Mouse (Mus musculus) CD8-positive naive resting alpha-beta T cell, adult 2 months (primary cell): Measurements from ENCODE around the gene Tpcn1.
A peak's percentile ranks its signal among the peaks of the same experiment; 100 is the strongest.

Experiments
- DNase-seq, 2 experiments: peaks; one replicate each; pipeline ENCODE4 v3.0.0; 2022; ENCODE audit warnings: low read depth in 2 of 2, low spot score in 2 of 2

Tpcn1 gene

GRCm38 (mm10) chr5:120560616-120561311 lies 27.7 kb downstream of the Tpcn1 start:
- no peak for DNase-seq

DNA sequence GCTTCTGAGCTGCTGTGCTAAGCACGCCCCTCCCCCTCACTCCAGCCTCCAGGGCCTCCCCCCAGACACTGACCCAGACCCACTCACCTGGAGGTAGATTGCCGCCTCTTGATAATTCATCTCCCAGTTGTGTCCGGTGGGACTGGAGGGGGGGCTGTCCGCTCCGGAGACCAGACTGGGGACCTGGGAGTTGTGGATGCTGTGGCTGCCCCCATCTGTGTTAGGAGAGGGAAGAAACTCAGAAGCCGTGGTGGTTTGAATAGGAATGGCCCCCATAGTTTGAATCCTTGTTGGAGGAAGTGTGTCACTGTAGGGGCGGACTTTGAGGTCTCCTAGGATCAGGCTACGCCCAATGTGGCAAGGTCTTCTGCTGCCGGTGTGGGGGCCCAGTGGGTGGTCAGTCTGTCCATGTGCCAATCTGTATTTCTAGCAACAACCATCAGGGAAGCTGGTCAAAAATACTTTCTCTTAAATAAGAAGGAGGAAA lies 28.3 kb downstream of the Tpcn1 start:
- DNase-seq, result no peak

GRCm38 (mm10) chr5:120558762-120559161 lies 29.7 kb downstream of the Tpcn1 start:
- no peak for DNase-seq

GRCm38 (mm10) chr5:120558041-120558440 lies 30.4 kb downstream of the Tpcn1 start:
- DNase-seq, result no peak

GRCm38 (mm10) chr5:120555871-120556270 lies 32.6 kb downstream of the Tpcn1 start:
- DNase-seq, result no peak

DNA sequence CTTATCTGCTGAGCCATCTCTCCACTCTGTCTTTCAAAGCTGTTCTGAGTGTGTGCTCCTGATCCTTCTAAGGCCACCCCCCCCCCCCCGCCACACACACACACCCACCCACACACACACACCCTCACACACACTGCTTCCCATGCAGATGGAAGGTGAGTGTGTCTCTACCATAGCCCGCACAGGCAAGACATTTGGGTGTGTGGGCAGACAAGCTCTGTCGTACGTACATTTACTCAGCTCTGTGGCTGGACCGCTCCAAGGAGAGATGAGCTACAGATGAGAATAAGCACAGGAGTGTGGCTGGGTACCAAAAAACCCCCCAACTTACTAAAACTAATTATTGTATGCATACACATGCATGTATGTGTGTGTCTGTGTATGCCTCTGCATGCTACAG lies 37.8 kb downstream of the Tpcn1 start:
- DNase-seq, result no peak

- no peak for DNase-seq
These were observed 38.3 kb downstream of the Tpcn1 start for GRCm38 (mm10) chr5:120550137-120550536.

DNA sequence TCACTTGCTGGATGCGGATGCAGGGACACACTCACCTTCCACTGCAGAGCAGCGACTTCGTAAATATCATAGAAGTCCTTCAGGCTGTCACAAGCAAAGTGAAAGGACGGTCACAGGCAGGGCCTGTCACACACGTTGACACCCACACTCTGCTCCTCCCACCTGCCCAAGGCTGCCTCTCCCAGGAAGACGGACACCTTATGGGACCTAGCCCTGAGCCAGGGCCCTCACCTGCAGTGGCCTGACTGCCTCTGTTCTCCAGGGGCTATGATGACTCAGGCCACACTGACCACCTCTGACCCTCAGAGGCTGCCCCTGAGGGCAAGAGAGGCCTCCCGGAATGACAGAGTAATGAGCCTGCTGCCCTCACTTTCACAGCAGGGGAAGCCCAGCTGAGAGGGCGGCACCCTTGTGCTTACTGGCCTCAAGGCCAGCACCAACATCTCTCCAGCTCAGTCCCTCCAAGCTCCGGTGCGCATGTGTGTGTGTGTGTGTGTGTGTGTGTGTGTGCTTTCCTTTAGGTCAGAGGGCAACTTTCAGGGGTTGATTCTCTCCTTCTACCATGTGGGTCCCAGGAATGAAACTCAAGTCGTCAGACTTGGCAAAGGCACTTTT lies 40.1 kb downstream of the Tpcn1 start:
- no peak for DNase-seq

- no peak for DNase-seq
These were observed 51.8 kb downstream of the Tpcn1 start for GRCm38 (mm10) chr5:120536632-120537031.

- DNase-seq, result no peak
These were observed 52.4 kb downstream of the Tpcn1 start for GRCm38 (mm10) chr5:120536046-120536445.

GRCm38 (mm10) chr5:120534686-120535075 lies 53.8 kb downstream of the Tpcn1 start:
- no peak for DNase-seq

DNA sequence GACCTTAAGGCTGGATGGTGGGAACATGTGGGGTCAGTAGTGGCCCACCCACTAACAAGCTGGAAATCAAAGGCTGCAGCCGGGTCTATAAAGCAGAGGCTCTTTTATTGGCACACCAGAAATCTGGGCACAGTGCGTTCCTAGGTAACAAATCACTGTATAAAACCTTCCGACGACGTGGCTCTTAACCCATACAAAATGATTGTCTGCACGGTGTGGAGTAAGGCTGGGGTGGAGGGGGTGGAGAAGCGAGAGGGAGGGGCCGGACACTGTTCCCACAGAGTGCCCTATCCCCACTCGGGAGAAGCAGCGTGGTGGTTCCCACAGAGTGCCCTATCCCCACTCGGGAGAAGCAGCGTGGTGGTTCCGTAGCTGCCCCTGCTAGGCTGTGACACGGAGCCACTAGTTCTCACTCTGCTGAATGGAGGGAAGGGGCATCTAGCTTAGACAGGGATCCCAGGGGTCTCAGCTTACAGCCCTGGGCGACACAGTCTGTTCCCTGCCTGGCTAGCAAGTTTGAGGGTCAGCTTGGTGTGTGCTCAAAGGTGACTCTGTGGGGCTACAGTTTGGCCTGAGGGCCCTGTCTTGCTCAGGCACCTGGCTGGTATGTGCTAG lies 54.3 kb downstream of the Tpcn1 start:
- DNase-seq, result no peak

DNA sequence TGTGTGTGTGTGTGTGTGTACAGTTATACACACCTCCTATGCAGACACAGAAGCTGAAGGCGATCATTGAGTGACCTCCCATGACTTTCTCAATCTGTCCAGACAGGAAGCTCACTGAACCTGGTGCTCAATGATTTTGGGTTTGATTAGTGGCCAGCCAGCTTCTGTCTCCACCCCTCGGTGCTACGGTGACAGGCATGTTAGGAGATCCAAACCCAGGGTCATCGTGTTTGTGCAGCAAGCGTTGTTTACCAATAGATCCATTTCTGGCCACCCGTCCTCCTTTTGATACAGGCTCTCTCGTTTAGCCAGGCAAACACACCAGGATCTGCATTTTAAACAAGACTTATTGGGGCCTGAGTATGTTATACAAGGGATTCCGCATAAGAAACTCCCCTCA lies 56.8 kb downstream of the Tpcn1 start:
- DNase-seq, result no peak

DNA sequence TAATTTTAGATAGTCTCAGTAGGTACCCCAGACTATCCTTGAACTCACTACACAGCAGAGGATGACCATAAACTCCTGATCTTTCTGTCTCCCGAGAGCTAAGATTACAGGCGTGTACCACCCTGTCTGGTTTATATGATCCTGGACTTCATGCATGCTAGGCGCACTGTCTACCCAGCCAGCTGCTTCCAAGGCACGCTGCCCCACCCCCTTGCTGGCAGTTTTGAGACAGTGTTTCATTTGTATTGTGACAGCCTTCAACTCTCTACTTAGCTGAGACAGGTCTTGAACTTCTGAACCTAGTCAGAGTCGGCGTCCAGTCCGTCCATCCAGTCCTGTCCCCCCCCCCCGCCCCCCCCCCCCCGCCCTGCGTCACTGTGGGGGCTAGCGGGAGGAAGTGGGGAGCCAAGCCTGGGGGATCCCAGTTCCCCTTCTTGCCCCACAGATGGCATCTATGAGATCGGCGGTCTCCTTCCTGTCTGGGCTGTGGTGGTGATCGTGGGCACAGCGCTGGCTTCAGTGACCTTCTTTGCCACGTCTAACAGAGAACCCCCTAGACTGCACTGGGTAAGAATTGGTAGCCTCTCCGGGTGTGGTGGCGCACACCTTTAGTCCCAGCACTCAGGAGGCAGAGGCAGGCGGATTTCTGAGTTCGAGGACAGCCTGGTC lies 61.0 kb downstream of the Tpcn1 start:
- DNase-seq, result no peak

DNA sequence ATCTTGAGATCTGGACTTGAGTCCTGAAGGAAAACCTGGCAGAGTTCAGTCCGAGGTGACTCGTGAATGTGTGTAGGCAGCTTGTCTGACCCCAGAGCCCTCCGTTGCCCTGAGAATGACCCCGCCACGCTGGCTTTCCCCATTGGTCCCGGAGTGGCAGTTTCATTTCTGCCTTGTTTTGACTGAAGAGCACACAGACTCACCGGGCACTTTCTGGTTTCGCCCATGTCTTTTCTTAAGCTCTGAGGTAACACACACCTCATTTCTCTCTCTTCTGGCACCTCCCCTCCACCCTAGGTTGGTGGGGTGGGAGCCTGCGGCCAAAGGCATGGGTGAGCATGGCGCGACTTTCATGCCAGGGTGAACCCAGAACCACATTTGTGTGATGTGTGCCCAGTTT lies 62.2 kb downstream of the Tpcn1 start:
- no peak for DNase-seq

- no peak for DNase-seq
These were observed 62.7 kb downstream of the Tpcn1 start for GRCm38 (mm10) chr5:120525737-120526136.

DNA sequence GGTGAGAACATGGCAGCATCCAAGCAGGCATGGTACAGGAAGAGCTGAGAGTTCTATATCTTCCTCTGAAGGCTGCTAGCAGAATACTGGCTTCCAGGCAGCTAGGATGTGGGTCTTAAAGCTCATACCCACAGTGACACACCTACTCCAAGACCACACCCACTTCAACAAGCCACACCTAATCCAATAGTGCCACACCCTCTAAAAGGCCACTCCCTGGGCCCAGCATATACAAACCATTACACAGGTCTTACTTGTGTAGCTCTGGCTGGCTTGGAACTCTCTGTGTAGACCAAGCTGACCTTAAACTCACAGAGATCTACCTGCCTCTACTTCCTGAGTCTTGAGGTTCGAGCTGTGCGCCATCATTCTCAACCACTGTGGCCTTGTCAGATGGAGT lies 63.7 kb downstream of the Tpcn1 start:
- no peak for DNase-seq

DNA sequence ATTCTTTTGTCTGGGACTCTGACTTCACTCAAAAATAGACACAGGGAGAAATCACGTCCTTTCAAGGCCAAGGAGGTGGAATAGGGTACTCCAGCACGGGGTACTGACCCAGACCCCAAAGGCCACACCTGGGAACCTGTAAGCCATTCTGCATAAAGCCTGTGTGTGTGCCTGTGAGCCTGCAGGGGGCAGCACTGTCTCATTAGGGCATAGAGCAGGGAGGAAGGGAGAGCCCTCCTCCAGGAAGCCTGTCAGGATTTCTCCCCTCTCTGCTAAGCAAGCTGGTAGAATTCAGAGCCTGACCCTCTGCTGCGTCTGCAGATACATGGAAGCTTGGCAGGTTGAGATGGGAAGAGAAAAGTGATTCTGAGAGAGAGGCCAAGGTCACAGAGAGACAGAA lies 65.8 kb downstream of the Tpcn1 start:
- DNase-seq, result peak in 1 of 2 experiments; percentile 46

GRCm38 (mm10) chr5:120517552-120517951 lies 70.9 kb downstream of the Tpcn1 start:
- no peak for DNase-seq

DNA sequence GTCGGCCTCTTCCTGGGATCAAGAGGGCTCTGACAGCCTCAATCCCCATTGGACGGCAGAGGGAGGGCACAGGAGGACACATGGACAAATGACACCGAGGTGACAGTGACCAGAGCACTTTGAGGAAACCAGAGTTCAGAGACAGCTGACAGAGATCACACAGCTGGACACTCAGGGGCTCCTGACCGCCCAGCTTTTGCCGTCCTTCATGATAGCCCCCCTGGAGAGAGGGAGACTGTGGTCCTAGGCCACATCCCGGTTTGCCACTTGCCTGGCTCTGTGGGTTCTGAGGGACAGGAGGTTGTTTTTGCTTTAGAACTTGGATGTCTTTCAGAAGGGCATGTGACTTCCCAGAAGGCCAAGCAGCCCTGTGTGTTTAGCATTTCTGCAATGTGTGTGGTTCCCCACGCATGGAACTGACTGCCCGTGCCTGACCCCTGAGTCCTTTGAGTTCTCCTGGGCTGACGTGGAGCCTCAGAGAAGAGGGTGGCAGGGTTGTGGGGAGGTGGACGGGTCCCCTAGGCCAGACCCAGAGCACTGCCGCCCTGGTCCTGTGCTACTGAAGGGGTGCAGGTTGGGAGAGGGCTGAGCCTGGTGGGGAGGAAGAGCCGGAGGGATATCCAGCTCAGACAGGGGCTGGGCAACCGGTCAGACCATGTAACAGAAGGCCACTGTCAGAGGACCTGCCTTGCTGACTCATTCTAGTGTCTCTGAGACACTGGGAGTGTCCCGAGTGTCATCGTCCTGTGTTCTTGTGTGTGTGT lies 72.1 kb downstream of the Tpcn1 start:
- DNase-seq, result no peak

- DNase-seq, result no peak
These were observed 73.0 kb downstream of the Tpcn1 start for GRCm38 (mm10) chr5:120515451-120515850.
